Mouse (Mus musculus) layer of hippocampus, adult 18-20 months (tissue): ENCODE data around the gene Ttc6. TPM values are rescaled to one million over a fixed set of nuclear protein-coding genes. Genes with fewer than 3 reads are reported as not detected.
A peak's percentile ranks its signal among the peaks of the same experiment; 100 is the strongest.

Experiments used
- DNase-seq, 2 experiments: peaks; one replicate each; pipeline ENCODE4 v3.0.0; 2022; ENCODE audit warnings: low spot score in 2 of 2
- total RNA-seq, 2 experiments: library from RNA; stranded (reverse); gene quantifications; 2 replicates each; pipeline ENCODE4 v1.2.3; 2021

The Ttc6 gene
- total RNA-seq, 2 experiments from 2014 or later = 0.10 to 0.12 TPM

- DNase-seq = no peak
These were observed 18.3 kb upstream of the Ttc6 start for GRCm38 (mm10) chr12:57545371-57546241.

DNA sequence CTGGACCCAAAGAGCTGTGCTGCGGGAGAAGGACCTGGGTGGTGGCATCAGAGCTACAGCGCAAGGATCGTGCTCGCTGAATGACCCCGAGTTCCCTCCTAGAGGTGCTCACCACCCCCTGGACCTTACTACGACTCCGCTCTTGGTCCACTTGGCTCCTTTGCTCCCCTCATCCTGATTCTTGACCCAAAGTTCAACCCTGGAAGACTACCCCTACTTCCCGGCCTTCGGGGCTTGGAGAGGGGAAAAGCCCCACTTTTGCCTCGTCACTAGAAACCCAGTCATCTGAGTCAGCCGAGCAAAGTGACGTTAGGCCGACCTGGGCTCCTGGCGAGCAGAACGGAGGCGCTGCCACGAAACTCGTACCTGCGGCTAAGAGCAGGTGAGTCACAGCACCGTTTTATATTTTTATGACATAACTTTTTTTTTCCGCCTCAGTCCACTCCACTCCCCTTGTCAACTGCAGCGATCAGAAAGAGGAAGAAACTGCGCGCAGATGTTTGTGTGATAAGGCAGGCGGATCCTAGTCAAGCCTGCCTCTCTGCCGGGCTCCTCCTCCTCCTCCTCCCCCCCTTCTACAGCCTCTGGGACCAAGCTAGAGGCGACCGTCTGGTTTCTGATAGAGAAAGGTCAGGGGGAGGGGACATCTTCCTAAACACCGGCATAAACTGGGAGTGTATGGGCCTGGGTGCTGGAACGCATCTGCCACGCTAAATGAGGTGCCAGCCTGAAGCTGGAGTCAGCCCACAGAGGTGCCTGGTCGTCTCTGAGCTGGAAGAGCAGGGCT is 17.3 kb upstream of the Ttc6 start, which contains the start of gene Foxa1:
TSS of gene Foxa1 (minus strand) at position 502 of the 787 bp plus-strand sequence.
- no peak for DNase-seq

DNA sequence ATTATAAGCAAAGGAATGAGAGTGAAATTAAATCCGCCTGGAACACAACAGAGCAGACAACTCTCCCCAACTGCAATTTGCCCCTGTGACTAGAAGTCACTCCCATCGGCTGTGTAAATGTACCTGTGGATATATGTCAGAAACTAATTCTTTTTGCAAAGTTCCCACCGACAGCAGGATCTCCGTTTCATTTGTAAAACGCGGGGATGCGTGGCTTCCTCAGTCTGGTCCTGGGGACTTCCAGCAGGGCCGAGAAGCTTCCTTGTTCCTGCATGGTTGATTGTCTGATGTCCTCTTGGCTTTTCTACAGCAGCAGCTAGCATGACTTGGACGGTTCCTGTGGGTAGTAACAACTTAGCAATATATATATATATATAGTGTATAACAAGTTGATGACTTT is 16.0 kb upstream of the Ttc6 start:
- no peak for DNase-seq

DNA sequence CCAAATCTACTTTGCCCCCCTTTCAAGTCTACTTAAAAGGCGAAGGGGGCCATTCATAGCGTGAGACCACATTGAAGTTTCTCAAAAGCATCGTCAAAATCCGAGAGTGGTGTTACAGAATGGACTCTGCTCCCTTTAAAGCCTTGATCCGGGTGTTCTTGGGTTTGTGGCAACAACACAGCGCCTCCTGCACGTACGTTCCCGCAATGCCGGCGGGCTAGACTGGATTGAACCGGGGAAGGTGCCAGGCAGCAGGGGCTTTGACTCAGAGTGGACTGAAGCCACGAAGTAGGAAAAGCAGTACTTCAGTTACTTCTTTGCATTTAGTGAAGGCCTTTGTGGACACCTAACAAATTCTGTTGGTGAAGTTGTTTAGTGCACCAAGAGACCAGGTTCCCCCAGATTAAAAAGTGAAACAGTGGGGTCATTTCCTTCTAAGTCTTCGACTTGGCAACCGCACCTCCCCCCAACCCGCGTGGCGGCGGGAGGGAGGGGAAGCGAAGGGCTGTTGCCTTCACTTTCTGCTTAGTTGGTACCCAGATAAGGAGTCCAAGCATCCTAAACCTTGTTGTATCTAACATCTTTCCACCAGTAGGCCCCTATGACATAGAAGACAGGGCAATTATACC is 15.4 kb upstream of the Ttc6 start:
- DNase-seq = no peak

- DNase-seq = no peak
These were observed 14.8 kb upstream of the Ttc6 start for GRCm38 (mm10) chr12:57548981-57549666.

GRCm38 (mm10) chr12:57549667-57550160 is 14.2 kb upstream of the Ttc6 start:
- no peak for DNase-seq

GRCm38 (mm10) chr12:57550181-57550808 is 13.6 kb upstream of the Ttc6 start:
- no peak for DNase-seq

DNA sequence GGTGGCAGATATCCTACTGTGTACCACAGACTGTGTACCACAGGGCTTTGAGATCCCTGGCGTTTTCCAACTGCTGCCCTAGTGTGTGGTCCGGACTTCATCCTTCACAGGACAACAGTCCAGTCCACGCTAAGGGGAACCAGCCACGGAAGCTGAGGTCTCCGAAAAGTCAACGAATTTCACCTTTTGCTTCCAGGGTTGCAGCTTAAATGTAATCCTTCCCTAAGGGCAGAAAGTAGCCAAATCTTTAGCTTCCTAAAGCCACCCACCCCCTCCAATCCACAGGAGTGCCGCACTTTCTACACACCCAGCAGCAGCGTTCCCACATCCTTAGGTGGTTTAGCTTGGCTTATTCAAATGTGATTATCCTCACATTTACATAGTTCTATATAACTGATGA is 13.0 kb upstream of the Ttc6 start:
- DNase-seq = no peak

GRCm38 (mm10) chr12:57552286-57552685 is 11.6 kb upstream of the Ttc6 start:
- no peak for DNase-seq

DNA sequence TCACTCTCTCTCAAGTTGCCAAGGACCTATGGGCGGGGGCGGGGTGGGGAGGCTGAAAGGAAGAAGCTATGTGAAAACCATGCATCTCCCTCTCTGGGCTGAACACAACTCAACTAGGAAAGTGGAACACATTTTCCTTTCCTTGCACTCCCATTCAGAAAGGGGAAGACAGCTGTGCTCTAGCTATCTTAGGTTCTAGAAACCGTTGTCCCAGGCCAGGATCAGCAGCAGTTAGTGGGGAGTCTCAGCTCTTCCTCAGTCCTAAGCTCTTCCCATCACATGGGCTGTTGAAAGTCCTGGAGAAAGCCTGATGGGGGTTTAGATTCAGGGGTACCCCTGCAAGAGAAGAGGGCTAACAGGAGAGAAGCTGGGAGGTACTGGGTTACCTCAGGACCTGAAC is 9.8 kb upstream of the Ttc6 start:
- no peak for DNase-seq

GRCm38 (mm10) chr12:57571773-57572172 is 7.9 kb downstream of the Ttc6 start:
- DNase-seq = no peak

GRCm38 (mm10) chr12:57572415-57572814 is 8.5 kb downstream of the Ttc6 start:
- no peak for DNase-seq

DNA sequence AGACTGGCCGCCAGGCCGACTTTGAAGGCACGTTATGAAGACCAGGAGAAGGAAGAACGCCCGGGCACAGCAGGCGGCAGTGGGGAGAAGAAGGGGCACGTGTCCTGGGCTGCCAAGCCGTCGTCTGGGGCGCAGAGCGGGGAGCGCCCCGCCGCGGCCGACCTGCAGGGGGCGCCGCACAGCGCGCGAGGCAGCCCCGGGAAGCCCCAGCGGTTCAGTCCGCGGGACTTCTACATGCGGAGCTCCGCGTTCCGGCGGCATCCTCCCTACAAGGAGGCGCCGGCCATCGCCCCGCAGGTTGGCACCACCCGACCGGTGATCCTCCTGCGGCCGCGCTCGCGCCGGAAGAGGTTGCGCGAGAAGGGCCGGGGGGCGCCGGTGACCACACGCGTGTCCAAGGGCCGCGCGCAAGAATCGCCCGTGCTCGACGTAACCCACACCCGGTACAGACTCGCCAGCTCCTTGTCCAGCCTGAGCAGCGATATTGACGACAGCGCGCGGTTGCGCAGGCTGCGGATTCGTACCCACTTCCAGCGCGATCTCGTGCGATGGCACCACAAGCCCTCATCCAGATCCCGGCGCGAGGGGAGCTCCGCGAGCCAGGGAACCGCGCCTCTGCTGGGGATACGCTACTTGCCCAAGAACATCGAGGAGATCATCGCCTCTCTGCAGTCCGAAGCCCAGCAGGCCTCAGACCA is 12.2 kb downstream of the Ttc6 start:
- DNase-seq = peak in 1 of 2 experiments; percentile 23

DNA sequence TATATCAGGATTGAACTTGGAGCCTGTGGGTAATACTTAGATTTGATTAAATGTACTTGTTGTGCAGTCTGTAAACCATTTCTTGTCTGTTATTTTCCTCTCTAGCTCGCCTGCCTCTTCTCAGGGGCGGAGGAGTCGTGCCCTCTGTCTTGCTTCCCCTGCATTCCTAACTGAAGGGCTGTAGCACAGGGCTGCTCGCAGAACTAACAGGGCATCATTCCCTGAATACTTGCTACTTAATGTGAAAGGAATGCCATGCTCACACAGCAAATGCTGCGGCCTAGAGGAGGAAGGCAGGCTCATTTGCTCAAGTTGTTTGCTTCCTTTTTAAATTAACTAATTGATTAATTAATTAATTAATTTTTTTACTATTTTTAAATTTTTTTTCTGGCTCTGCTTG is 43.7 kb downstream of the Ttc6 start:
- DNase-seq = no peak

DNA sequence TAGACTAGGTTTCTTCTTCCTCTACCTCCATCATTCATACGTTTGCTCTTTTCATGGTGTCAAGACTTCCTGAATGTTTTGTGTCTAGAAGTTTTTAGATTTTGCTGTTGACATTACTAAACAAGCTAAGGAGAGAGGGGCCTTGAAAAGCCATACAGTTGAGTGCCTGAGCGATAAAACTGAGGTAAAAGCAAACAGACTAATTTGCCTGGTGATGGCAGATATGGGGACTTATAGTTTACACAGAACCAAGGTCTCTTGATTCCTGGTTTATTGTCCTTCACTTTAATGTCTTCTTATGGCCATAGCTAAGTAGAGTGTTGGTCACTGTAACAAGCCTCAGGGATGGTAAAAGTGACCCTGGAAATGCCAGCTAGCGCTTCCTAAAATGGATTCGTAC is 51.2 kb downstream of the Ttc6 start:
- DNase-seq = no peak

DNA sequence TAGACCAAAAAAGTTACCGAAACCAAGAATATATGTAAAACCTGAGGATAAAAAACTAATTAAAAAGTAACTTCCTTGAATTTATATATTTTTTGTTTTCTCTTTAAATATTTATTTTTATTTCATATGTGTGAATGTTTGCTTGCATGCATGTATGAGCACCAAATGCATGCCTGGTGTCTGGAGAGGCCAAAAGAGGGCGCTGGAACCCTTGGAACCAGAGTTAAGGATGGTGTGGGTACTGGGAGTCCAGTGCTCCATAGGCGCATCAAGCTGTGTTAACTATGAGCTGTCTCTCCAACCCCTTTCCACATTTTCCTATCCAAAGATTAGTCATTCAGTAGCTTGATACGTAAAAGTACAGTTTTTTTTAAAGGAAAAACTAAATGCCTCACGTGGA is 58.1 kb downstream of the Ttc6 start:
- DNase-seq = no peak

DNA sequence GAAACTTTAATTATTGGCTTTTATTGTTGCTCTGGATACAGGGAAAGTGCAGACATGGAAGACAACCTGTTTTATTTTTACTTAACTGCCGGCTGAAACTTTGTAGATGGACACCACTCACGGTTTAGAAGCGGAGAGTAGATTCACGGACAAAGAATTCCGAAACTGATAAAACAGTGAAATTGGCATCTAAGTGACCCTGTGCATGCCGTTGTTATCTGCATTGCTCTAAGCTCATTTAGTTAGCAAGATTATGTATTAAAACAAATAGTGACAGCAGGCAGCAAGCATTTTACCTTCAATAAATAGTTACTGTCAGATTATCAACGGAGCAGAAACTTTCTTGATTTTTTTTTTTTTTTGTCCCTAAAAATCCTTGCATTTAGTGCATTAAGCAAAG is 59.4 kb downstream of the Ttc6 start:
- no peak for DNase-seq

DNA sequence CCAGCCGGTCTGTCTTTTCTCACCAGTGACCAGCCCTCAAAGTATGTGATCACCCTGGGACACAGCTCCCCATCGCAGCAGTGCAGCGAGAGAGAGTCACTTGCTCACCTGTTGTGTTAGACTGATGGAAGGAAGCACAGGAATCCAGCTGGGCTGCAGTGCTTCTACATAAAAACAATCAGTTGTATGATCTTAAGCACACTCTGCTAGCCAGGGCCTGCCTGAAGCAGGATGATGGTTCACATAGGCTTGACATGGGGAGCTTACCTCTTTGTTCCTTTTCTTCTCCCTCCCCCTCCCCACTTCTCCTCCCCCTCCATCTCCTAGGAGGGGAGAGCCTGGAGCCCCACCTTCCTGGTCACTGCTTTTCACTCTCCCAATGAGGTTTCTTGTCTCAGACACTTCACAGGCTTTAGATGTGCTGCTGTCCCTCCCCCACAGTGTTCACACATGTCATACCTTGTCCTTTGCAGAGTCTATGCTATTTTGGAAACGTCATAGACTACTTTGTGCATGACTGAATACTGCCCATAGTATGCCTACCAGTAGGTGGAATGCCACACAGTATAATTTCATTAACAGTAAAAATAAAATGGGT is 60.2 kb downstream of the Ttc6 start:
- DNase-seq = no peak

GRCm38 (mm10) chr12:57650011-57650410 is 86.1 kb downstream of the Ttc6 start:
- no peak for DNase-seq

DNA sequence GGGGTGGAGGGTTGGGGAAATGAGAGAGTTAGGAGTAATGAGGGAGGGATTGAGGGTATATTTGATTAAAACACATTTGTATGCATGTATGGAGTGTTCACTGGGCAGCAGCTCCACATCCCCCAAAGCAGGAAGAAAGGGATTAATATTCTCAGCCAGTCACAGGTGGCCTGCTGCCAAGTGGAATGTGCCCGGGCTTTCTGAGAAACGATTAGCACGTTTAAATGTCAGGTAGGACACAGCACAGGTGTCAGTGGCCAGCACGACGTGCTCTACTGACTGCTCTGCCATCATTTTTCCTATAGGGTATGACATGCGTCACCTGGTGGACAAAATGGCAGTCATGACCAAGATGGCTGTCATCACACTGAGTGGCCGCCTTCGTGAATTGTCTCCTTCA is 86.8 kb downstream of the Ttc6 start:
- no peak for DNase-seq
